Mouse (Mus musculus) hindbrain, postnatal 0 days (tissue): ENCODE data around the gene Prl3d3. TPM values are rescaled to one million over a fixed set of nuclear protein-coding genes. Genes with fewer than 3 reads are reported as not detected.
"Not testable (repeated sequence)": the region's sequence is repeated elsewhere in the genome, so short reads cannot be mapped to it uniquely, and the experiment has no call there.

Experiments
- ATAC-seq: fragments of 200-750 bp; cut with Nextera tagmentation; 2 replicates; pipeline ENCODE4 v1.8.0; 2017; ENCODE audit warnings: mild to moderate bottlenecking, moderate TSS enrichment, moderate library complexity
- DNase-seq: peaks from one replicate; pipeline ENCODE4 v3.0.0-alpha.2; 2015; ENCODE audit warnings: low spot score
- H3K27ac ChIP-seq: fragments of 300-500 bp; sonication (generic); 2 replicates; pipeline ENCODE4 v1.5.1; 2014; ENCODE audit warnings: mild to moderate bottlenecking
- H3K27me3 ChIP-seq: fragments of 300-500 bp; sonication (generic); 2 replicates; pipeline ENCODE4 v1.6.1; 2014; ENCODE audit warnings: low read length, mixed read lengths; ENCODE audit not compliant: insufficient read depth
- H3K36me3 ChIP-seq: fragments of 300-500 bp; sonication (generic); 2 replicates; pipeline ENCODE4 v1.6.1; 2014; ENCODE audit warnings: low read length, mixed read lengths; ENCODE audit not compliant: insufficient read depth
- H3K4me1 ChIP-seq: fragments of 300-500 bp; sonication (generic); 2 replicates; pipeline ENCODE4 v1.6.1; 2014; ENCODE audit warnings: antibody characterized with exemption, low read length, mixed read lengths; ENCODE audit not compliant: insufficient read depth
- H3K4me2 ChIP-seq: fragments of 300-500 bp; sonication (generic); 2 replicates; pipeline ENCODE4 v1.6.1; 2014; ENCODE audit warnings: low read depth, mild to moderate bottlenecking, low read length, moderate library complexity, mixed read lengths
- H3K4me3 ChIP-seq: fragments of 300-500 bp; sonication (generic); 2 replicates; pipeline ENCODE4 v1.5.1; 2014; ENCODE audit warnings: low read length
- H3K9ac ChIP-seq: fragments of 300-500 bp; sonication (generic); replicated peaks from 2 replicates; pipeline ENCODE4 v1.6.1; 2014; ENCODE audit warnings: mild to moderate bottlenecking, low read length, moderate library complexity, mixed read lengths
- H3K9me3 ChIP-seq: fragments of 300-500 bp; sonication (generic); 2 replicates; pipeline ENCODE4 v1.6.1; 2016; ENCODE audit warnings: low read length, mixed read lengths
- CTCF ChIP-seq: IDR thresholded peaks from 2 replicates; pipeline ENCODE4 v1.5.1; 2016; ENCODE audit warnings: antibody characterized with exemption, control low read depth, low read depth
- WGBS: fragments of 180-500 bp; shearing (Covaris S2); extraction: QIAGEN DNeasy Blood & Tissue Kit; methylation state at CpG from one replicate; pipeline ENCODE4 v1.1.7; 2014; 5-methylcytosine and 5-hydroxymethylcytosine counted together
- polyA plus RNA-seq: library from polyadenylated mRNA; unstranded; fragments of >200 nt; fragmentation: Nextera tagmentation; extraction: Ambion mirVana; gene quantifications from 2 replicates; pipeline ENCODE4 v1.2.1, GENCODE M21; 2015
- total RNA-seq: library from RNA; depleted of rRNA; stranded (reverse); fragments of >200 nt; gene quantifications from 2 replicates; pipeline ENCODE4 v1.2.3, GENCODE M21; 2014; rRNA removed

Gene Prl3d3
- not detected in 2 replicates for total RNA-seq
- polyA plus RNA-seq = not detected in 2 replicates

- H3K9ac ChIP-seq, H3K27me3 ChIP-seq, H3K4me2 ChIP-seq, H3K36me3 ChIP-seq, H3K27ac ChIP-seq, ATAC-seq, H3K4me3 ChIP-seq, DNase-seq, H3K9me3 ChIP-seq, H3K4me1 ChIP-seq: not testable (repeated sequence)
- 95% methylated on average over 2 of the region's 3 CpGs for WGBS
These were observed at the start of gene Prl3d3 for GRCm38 (mm10) chr13:27156490-27156889. TSS of gene Prl3d3 (plus strand) at chr13:27156790.

GRCm38 (mm10) chr13:27121398-27121797, 35.2 kb upstream of the Prl3d3 start, which contains the start of gene Prl3d2:
TSS of gene Prl3d2 (plus strand) at chr13:27121698.
- not testable (repeated sequence) for H3K36me3 ChIP-seq, H3K9me3 ChIP-seq, DNase-seq, H3K27ac ChIP-seq, H3K4me2 ChIP-seq, H3K9ac ChIP-seq, H3K27me3 ChIP-seq, ATAC-seq, H3K4me3 ChIP-seq, H3K4me1 ChIP-seq
- 84% methylated on average over 3 of the region's 4 CpGs for WGBS

DNA sequence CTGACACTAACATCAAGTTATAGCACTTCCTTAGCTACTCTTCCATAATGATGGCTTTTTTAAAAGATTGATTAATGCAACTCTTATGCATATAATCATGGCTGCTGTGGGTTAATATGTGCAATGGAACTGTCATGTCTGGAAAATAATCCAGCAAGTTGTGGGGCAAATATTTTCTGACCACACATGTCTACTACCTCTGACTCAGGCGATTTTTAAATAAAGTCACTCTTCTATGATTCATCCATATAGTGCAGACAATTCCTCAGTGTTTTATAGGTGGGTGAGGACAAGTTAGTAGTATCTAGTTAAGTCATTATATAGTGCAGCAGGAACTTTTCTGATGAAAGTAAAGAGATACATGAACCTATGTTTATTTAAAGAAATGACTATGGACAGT, 8.3 kb upstream of the Prl3d3 start:
- DNase-seq (no peak), ATAC-seq (no peak)
- H3K27ac ChIP-seq = no peak overlapping the region
- H3K9ac ChIP-seq = no peak overlapping the region
- no peaks in the 10 kb centered on the region for H3K36me3 ChIP-seq
- H3K4me1 ChIP-seq = no peaks in the 10 kb centered on the region
- H3K4me2 ChIP-seq = no peak overlapping the region
- H3K4me3 ChIP-seq = no peak overlapping the region
- no peaks in the 10 kb centered on the region for H3K27me3 ChIP-seq
- no peak for TF ChIP-seq CTCF
- H3K9me3 ChIP-seq = no peaks in the 10 kb centered on the region
- 63% methylated on average over 1 of the region's 1 CpGs for WGBS

- 83% methylated on average over 1 of the region's 1 CpGs for WGBS
- Histone ChIP-seq H3K36me3 (no peaks in the 10 kb centered on the region), H3K4me3 (no peak within 1 kb of the TSS), H3K9me3 (no peaks in the 10 kb centered on the region), H3K4me1 (no peaks in the 10 kb centered on the region), H3K27me3 (no peaks in the 10 kb centered on the region), H3K9ac (no peak within 1 kb of the TSS), H3K27ac (no peak within 1 kb of the TSS), H3K4me2 (no peak within 1 kb of the TSS)
- no peak for TF ChIP-seq CTCF
- no peak for ATAC-seq
- DNase-seq = no peak
These were observed 39.8 kb downstream of the Prl3d3 start, which contains the start of gene Prl3c1 for GRCm38 (mm10) chr13:27196359-27196758. TSS of gene Prl3c1 (plus strand) at chr13:27196659.

Other genes starting within 250 kb of the Prl3d3 start
- gene Prl, start 99.2 kb upstream of the Prl3d3 start, total RNA-seq = not detected in 2 replicates
- gene Prl, start 99.2 kb upstream of the Prl3d3 start, polyA plus RNA-seq = 0.16 TPM in 1 of 2 replicates, not detected in the other
- gene Prl3d1, start 62.6 kb upstream of the Prl3d3 start, total RNA-seq = not detected in 2 replicates
- not detected in 2 replicates for gene Prl3d1, start 62.6 kb upstream of the Prl3d3 start, polyA plus RNA-seq
- gene Prl3d2, start 35.1 kb upstream of the Prl3d3 start, total RNA-seq = not detected in 2 replicates
- gene Prl3d2, start 35.1 kb upstream of the Prl3d3 start, polyA plus RNA-seq = not detected in 2 replicates
- not detected in 2 replicates for gene Prl3c1, start 39.9 kb downstream of the Prl3d3 start, total RNA-seq
- not detected in 2 replicates for gene Prl3c1, start 39.9 kb downstream of the Prl3d3 start, polyA plus RNA-seq
- gene Prl3b1, start 85.1 kb downstream of the Prl3d3 start, total RNA-seq = not detected in 2 replicates
- gene Prl3b1, start 85.1 kb downstream of the Prl3d3 start, polyA plus RNA-seq = not detected in 2 replicates
- gene Prl3a1, start 102.6 kb downstream of the Prl3d3 start, total RNA-seq = not detected in 2 replicates
- gene Prl3a1, start 102.6 kb downstream of the Prl3d3 start, polyA plus RNA-seq = not detected in 2 replicates
- not detected in 2 replicates for gene Prl6a1, start 155.8 kb downstream of the Prl3d3 start, total RNA-seq
- not detected in 2 replicates for gene Prl6a1, start 155.8 kb downstream of the Prl3d3 start, polyA plus RNA-seq
- not detected in 2 replicates for gene Prl8a2, start 188.9 kb downstream of the Prl3d3 start, total RNA-seq
- not detected in 2 replicates for gene Prl8a2, start 188.9 kb downstream of the Prl3d3 start, polyA plus RNA-seq
- gene Prl2b1, start 234.1 kb downstream of the Prl3d3 start, total RNA-seq = not detected in 2 replicates
- not detected in 2 replicates for gene Prl2b1, start 234.1 kb downstream of the Prl3d3 start, polyA plus RNA-seq